Mouse (Mus musculus): ENCODE measurements around the gene Ppp1r37. TPM values are rescaled to one million over a fixed set of nuclear protein-coding genes. Genes with fewer than 3 reads are reported as not detected.

Gene Ppp1r37
- polyA plus RNA-seq, 1 experiment from 2014 or later = 32.7 TPM

DNA sequence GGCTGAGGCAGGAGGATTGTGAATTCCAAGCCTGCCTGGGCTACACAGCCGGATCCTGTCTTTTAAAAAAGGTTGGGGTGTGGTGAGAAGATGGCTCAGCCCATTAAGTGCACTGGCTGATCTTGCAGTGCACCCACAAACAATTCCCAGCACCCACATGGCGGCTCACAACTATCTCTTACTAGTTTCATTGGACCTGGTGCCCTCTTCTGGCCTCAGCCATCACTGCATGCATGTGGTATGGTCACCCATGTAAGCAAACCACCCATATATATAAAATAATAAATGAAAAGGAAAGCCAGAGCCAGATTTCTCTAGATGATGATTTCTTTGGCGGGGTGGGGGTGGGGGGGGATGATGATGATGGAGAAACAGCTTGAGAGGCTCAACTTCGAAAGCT is 1.6 kb upstream of the Ppp1r37 start:
- Histone ChIP-seq H3K4me1 (replicated peaks) (peaks cover 33% of the 10 kb centered on the region), H3K4me3 (no peak overlapping the region), H3K9me3 (peaks cover 3% of the 10 kb centered on the region; the same call in 1 of the 2 replicates), H3K4me2 (no peak overlapping the region), H3K9ac (no peak overlapping the region), H3K27ac (no peak overlapping the region), H3K27me3 (no peaks in the 10 kb centered on the region), H3K36me3 (peaks cover 31% of the 10 kb centered on the region)
- no peak for ATAC-seq (ENCODE audit: low FRiP score)
- 89% methylated on average over 4 of the region's 4 CpGs for WGBS

DNA sequence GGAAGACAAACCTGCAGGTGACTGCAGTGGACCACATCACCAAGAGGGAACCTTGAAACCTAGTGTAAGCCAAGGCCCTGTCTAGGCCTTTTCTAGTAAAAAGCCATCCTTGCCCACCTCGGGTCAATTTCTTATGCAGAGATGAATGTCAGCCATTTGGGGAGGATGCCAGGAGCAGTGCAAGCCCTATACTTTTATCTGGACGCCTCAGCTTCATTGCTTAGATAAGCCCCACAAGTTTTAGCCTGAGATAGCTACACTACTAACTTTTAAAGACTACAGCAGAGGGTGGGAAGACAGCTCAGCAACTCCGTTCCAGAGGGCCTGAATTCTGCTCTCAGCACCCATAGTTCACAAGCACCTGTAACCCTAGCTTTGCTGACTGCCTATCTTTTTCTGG is 1.0 kb upstream of the Ppp1r37 start:
- Histone ChIP-seq H3K36me3 (peaks cover 25% of the 10 kb centered on the region), H3K27ac (no peak overlapping the region), H3K9me3 (peaks cover 3% of the 10 kb centered on the region; the same call in 1 of the 2 replicates), H3K27me3 (no peaks in the 10 kb centered on the region), H3K9ac (no peak overlapping the region), H3K4me1 (replicated peaks) (peaks cover 39% of the 10 kb centered on the region), H3K4me3 (no peak overlapping the region), H3K4me2 (no peak overlapping the region)
- 90% methylated on average over 3 of the region's 3 CpGs for WGBS
- no peak for ATAC-seq (ENCODE audit: low FRiP score)

DNA sequence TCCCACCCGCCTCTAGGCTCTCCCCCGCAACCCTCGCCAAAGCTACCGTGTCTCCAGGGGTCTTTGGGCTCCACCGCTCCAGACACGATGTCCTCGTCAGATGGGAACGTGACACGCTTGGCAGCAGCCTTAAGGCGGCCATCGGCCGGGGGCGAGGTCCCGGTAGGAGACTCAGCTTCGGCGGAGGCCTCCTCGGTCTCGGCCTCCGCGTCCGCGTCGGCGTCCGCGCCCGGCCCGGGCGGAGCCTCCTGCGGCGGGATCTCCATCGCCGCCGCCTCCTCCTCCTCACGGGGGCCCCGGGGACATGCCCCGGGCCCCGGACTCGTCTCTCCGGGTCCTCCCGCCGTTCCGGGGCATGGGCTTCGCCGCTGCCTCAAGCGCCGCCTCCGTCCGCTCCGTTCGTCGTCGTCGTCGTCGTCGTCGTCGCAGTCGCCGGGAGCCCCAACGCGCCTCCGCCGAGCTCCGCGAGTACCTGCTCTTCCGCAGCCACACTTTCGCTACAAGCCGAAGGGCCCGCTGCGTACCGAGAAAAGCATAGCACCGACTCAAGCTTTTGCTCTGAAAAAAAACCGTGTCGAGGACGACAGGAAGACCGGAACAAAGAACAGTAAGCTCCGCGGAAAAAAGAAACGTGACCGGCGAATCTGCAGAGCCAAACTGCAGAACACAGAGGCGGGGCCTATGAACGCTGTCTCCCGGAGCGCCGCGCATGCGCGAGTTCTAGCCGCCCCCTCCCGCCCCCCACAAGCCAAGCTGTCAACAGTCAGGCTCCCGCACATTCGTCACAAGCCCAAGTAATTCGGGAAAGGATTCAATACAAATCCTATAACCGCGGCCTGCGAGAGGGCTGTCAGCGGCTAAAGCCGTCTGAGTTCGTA is 872 bp downstream of the Ppp1r37 start:
- peak; percentile 84 for ATAC-seq (ENCODE audit: low FRiP score)
- peaks cover 3% of the 10 kb centered on the region; the same call in 1 of the 2 replicates for H3K9me3 ChIP-seq
- H3K27me3 ChIP-seq = no peaks in the 10 kb centered on the region
- H3K4me1 ChIP-seq (replicated peaks) = peaks cover 57% of the 10 kb centered on the region
- WGBS = under 1% methylated on average over 86 of the region's 102 CpGs
- H3K4me3 ChIP-seq = peak overlapping the region; percentile 99
- peak overlapping the region; percentile 96 for H3K27ac ChIP-seq
- peak overlapping the region; percentile 98 for H3K9ac ChIP-seq
- peak overlapping the region; percentile 100 for H3K4me2 ChIP-seq
- H3K36me3 ChIP-seq = peaks cover 27% of the 10 kb centered on the region

DNA sequence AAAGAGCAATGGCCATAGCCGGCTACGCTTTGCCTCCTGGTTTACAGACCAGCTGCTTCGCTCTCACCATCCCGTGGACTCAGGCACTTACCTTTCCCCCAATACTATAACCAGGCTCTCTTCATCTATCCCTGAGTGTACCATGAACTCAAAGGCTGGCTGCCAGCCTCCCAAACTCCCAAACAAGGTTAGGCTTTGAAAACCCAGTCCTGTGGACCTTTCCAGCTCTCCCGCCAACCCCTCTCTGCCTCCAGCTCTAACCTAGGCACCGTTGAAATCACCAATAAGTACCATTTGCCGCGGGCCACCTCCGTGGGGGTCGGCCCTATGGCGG is 1.5 kb downstream of the Ppp1r37 start:
- 2% methylated on average over 11 of the region's 11 CpGs for WGBS
- Histone ChIP-seq H3K9me3 (peaks cover 3% of the 10 kb centered on the region; the same call in 1 of the 2 replicates), H3K4me1 (replicated peaks) (peaks cover 63% of the 10 kb centered on the region), H3K4me2 (peak overlapping the region; percentile 100), H3K27ac (peak overlapping the region; percentile 96), H3K4me3 (peak overlapping the region; percentile 99), H3K36me3 (peaks cover 27% of the 10 kb centered on the region), H3K9ac (peak overlapping the region; percentile 98), H3K27me3 (no peaks in the 10 kb centered on the region)
- ATAC-seq (ENCODE audit: low FRiP score) = no peak

DNA sequence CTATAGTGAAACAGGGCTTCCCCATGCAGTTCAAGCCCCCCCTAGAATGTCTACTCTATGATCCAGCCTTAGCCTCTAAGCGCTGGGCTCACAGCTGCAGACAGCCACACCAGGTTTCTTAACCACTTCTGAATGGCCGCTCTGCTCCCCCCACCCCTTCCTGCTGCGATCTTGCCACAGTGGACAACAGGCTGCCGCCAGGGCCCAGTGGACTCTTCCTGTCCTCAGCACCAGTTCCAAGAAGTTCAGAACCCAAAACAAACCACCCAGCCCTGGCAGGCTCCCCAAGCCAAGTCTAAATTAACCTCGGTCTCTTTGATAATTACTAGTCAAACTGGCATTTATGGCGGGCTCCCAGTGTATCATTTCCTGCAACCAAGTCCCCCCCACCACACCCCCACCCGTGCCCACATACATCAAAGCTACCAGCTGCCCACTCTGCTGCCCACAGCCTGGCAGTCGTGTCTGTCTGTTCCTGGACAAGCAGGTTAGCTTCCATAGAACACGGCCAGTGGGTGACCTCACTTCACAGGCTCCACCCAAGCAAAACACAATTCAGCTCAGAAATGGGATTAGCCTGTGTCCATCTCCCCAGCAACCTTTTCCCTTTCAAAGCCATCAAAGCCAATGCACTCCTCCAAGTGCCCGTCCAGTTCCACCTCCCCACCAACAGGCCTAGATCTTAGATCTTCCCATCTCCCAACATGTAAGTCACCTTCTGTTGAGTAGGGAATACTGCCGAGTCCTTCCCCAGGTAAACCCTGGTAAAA is 2.2 kb downstream of the Ppp1r37 start:
- H3K9me3 ChIP-seq = peaks cover 3% of the 10 kb centered on the region; the same call in 1 of the 2 replicates
- ATAC-seq (ENCODE audit: low FRiP score) = no peak
- 31% methylated on average over 11 of the region's 11 CpGs for WGBS
- H3K4me2 ChIP-seq = peak overlapping the region; percentile 100
- no peaks in the 10 kb centered on the region for H3K27me3 ChIP-seq
- peak overlapping the region; percentile 99 for H3K4me3 ChIP-seq
- H3K9ac ChIP-seq = peak overlapping the region; percentile 98
- peak overlapping the region; percentile 96; the same call in 1 of the 2 replicates for H3K27ac ChIP-seq
- H3K36me3 ChIP-seq = peaks cover 27% of the 10 kb centered on the region
- H3K4me1 ChIP-seq (replicated peaks) = peaks cover 65% of the 10 kb centered on the region

DNA sequence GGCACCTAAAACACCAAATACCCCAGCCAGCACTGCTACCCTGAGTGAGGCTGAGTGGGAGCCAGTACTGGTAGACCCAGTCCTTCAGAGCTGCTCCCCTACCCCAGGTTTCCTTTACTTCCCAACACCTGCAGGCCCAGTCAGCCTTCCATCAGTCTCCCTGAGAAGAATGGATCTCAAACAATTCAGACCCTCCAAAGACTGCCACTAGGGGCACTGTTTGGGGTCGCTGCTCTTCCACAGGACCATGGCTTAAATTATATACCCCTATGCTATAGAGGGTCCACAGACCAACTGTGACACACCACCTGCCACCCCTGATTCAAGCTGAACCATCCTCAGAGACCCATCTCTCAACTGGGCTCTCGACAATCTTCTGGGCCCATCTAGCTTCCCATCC is 3.9 kb downstream of the Ppp1r37 start:
- ATAC-seq (ENCODE audit: low FRiP score) = no peak
- peaks cover 71% of the 10 kb centered on the region for H3K4me1 ChIP-seq (replicated peaks)
- peak overlapping the region; percentile 99 for H3K4me3 ChIP-seq

DNA sequence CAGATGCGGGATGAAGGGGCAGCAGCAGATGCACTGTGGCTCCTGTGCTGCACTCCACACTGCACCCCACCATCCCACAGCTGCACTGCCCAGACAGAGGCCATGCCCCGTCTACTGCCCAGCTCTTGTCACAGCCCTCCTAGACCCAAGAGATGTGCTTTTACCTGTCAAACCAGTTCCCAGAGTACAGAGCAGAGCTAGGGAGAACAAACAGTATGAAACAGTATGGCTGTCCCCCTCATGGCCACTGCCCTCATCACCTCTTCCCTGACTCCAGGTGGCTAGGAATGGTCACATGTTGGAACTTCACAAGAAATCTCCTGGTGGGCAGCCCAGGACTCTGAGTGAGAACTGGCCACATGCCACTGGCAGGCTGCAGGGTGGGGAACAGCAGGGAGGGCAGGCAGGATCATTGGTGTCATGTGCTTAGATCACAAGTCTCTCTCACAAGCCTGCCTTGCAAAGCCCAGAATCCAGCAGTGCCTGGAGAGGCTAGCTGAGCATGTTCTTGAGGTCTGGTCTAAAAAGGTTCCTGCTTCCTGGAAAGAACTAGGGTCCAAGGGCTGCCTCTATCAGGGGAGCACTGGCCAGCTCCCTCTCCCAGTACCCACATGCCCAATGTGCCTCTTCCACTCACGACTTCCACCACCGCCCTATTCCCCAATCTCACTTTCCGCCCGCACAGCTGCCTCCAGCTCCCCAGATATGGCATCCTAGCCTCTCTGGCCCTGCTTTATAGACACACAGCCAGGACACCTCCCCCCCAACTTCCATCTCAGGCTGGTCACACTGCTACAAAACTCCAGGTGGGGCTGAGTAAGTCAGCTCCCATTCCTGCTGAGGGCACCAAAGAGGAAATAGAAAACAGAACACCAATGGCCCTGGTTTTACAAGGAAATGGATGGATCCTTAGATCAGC is 4.6 kb downstream of the Ppp1r37 start:
- Histone ChIP-seq H3K36me3 (peaks cover 29% of the 10 kb centered on the region), H3K4me3 (no peak overlapping the region), H3K4me2 (peak overlapping the region; percentile 100), H3K27me3 (no peaks in the 10 kb centered on the region), H3K27ac (no peak overlapping the region), H3K9me3 (no peaks in the 10 kb centered on the region), H3K4me1 (replicated peaks) (peaks cover 70% of the 10 kb centered on the region), H3K9ac (peak overlapping the region; percentile 56)
- no peak for ATAC-seq (ENCODE audit: low FRiP score)
- WGBS = 94% methylated on average over 6 of the region's 6 CpGs

More for the DNA sequence above, 3.9 kb downstream of the Ppp1r37 start:
- Histone ChIP-seq H3K9me3 (no peaks in the 10 kb centered on the region), H3K27ac (no peak overlapping the region), H3K9ac (peak overlapping the region; percentile 56), H3K36me3 (peaks cover 22% of the 10 kb centered on the region), H3K27me3 (no peaks in the 10 kb centered on the region), H3K4me2 (peak overlapping the region; percentile 100)
- 41% methylated on average over 2 of the region's 2 CpGs for WGBS

DNA sequence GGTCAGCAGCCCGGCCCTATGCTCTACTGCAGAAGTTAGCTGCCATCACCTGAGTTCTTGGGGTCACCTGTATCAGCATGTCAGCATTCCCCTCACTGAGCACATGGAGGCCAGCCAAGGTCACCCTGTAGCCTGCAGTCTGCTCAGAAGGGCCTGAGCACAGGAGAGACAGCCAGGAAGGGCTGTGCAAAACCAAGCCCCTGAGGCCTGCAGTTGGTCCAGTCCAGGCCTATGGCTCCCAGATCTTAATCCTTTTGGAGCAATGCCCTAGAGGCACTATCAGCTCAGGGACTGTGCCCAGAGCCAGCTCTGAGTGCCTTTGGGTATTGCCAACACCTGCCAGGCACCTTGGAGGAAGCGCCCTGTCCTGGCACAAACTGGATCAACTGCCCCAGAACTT is 5.8 kb downstream of the Ppp1r37 start:
- H3K4me3 ChIP-seq = no peak overlapping the region
- no peak overlapping the region for H3K4me2 ChIP-seq
- H3K36me3 ChIP-seq = peaks cover 41% of the 10 kb centered on the region
- H3K27ac ChIP-seq = no peak overlapping the region
- H3K9me3 ChIP-seq = no peaks in the 10 kb centered on the region
- WGBS = 94% methylated on average over 2 of the region's 2 CpGs
- no peaks in the 10 kb centered on the region for H3K27me3 ChIP-seq
- H3K9ac ChIP-seq = peak overlapping the region; percentile 36
- no peak for ATAC-seq (ENCODE audit: low FRiP score)
- peaks cover 73% of the 10 kb centered on the region for H3K4me1 ChIP-seq (replicated peaks)

DNA sequence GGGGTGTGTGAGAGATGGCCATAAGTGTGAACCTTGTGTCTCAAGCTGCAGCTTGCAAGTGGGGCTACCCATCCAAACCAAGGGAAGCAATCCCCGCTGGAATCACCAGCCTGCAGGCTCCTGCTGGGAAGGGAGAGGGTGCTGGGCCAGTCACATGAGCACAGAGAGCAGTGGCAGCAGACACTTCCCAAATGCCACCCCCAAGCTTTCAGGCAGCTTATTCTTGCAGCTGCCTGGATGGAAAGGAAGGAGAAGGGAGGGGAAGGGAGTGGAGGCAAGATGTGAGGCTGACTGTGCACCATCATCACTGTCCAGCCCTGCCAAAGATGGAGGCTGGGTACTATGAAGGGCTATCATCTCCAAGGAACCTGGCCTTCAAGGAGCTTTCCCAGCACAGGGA is 8.7 kb downstream of the Ppp1r37 start:
- no peaks in the 10 kb centered on the region for H3K27me3 ChIP-seq
- H3K4me3 ChIP-seq = no peak overlapping the region
- no peak for ATAC-seq (ENCODE audit: low FRiP score)
- H3K9ac ChIP-seq = no peak overlapping the region; the same call in 1 of the 2 replicates
- no peak overlapping the region for H3K4me2 ChIP-seq
- peaks cover 56% of the 10 kb centered on the region for H3K4me1 ChIP-seq (replicated peaks)
- no peaks in the 10 kb centered on the region for H3K9me3 ChIP-seq
- peaks cover 43% of the 10 kb centered on the region for H3K36me3 ChIP-seq
- H3K27ac ChIP-seq = no peak overlapping the region
- 94% methylated on average over 1 of the region's 1 CpGs for WGBS

DNA sequence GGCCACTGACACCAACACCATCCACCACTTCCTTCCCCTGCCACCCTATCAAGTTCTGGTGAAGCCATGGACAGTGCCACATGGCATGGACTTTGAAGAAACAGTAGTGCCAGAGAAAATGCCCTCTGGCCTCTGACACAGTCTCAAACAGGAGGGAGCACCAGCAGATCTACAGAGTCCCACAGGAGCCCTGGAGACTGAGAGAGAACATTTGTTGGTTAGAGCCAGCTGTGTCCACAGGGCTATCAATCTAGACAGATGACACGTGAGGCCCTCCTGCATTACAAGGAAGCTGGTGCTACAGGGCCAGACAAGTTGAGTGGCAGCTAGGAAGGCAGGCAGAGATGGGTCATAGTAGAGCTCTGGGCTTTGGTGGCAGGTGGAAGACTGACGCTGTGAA is 10.4 kb downstream of the Ppp1r37 start:
- no peak overlapping the region for H3K4me3 ChIP-seq
- H3K4me1 ChIP-seq (replicated peaks) = peaks cover 47% of the 10 kb centered on the region
- peaks cover 37% of the 10 kb centered on the region for H3K36me3 ChIP-seq
- H3K27me3 ChIP-seq = no peaks in the 10 kb centered on the region
- no peak overlapping the region for H3K9ac ChIP-seq
- no peak overlapping the region for H3K27ac ChIP-seq
- H3K4me2 ChIP-seq = no peak overlapping the region
- WGBS = 62% methylated on average over 2 of the region's 2 CpGs
- no peaks in the 10 kb centered on the region for H3K9me3 ChIP-seq
- no peak for ATAC-seq (ENCODE audit: low FRiP score)

DNA sequence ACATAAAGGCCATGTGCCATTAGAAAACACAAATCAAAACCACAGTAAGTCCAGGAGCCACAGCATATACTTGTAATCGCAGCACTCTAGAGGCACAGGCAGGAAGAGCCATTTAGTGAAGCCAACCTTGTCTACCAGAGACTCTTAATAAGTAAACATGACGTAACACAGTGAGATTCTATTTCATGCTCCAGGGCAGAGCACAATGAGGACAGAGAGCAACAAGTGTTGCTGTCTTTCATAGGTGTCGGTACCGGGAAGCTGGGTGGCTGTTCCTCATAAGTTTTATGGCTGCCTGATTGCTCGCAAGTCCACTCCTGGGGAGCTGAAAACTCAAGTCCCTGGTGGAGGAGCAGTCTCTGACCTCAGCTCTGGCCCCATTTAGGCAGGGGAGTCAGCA is 11.2 kb downstream of the Ppp1r37 start:
- H3K36me3 ChIP-seq = peaks cover 37% of the 10 kb centered on the region
- H3K27me3 ChIP-seq = no peaks in the 10 kb centered on the region
- no peaks in the 10 kb centered on the region for H3K9me3 ChIP-seq
- H3K9ac ChIP-seq = no peak overlapping the region
- H3K4me3 ChIP-seq = no peak overlapping the region
- WGBS = 86% methylated on average over 5 of the region's 5 CpGs
- H3K4me1 ChIP-seq (replicated peaks) = peaks cover 44% of the 10 kb centered on the region
- ATAC-seq (ENCODE audit: low FRiP score) = no peak
- H3K4me2 ChIP-seq = no peak overlapping the region
- no peak overlapping the region for H3K27ac ChIP-seq

DNA sequence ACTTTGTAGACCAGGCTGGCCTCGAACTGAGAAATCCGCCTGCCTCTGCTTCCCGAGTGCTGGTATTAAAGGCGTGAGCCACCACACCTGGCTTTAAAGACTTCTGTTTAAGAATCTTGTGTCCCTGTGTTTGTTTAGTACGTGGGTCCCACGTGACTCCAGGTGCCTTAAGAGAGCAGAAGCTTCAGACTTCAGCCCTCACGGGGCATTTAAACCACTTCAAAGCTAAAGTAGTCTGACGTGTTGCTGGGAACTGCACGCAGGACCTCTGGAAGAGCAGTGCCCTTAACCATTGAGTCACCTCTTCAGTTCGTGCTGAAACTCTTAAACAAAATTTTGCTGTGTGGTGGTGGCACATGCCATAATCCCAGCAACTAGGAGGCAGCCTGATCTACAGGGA is 13.5 kb downstream of the Ppp1r37 start:
- Histone ChIP-seq H3K27me3 (no peaks in the 10 kb centered on the region), H3K9me3 (no peaks in the 10 kb centered on the region), H3K27ac (no peak overlapping the region), H3K9ac (no peak overlapping the region), H3K4me2 (no peak overlapping the region), H3K4me3 (no peak overlapping the region), H3K4me1 (replicated peaks) (peaks cover 51% of the 10 kb centered on the region), H3K36me3 (peaks cover 25% of the 10 kb centered on the region)
- ATAC-seq (ENCODE audit: low FRiP score) = no peak
- 94% methylated on average over 10 of the region's 10 CpGs for WGBS

All from hindbrain, embryonic 13.5 days (tissue).